Mouse (Mus musculus): ENCODE results near the gene Ddx46.
"Not testable (repeated sequence)": the region's sequence is repeated elsewhere in the genome, so short reads cannot be mapped to it uniquely, and the experiment has no call there.

The Ddx46 gene

DNA sequence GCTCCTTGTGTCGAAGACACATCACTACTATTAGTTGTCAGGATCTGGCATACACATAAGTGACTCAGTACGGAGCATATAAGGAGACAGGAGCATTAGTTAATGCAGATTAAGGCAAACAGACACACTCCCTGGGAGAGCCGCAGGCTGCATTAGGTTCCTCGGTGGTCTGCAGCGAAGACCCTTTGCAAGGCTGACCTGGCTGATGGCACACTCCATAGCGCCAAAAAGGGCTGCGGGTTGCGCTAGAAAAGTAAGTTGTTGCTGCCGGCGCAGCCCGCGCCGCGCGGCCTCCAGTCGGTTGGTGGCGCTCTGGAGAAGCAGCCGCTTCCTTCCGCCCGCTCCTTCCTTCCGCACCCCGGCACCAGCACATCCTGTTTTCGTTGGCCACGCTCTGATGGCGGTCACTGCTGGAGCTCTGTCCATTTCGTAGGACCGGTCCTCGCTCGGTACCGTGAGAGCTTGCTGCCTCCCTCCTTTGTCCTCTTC lies at the start of gene Ddx46:
Gene Ddx46 (plus strand): TSS at position 389 of the 489 bp plus-strand sequence.
- peak; percentile 87 for DNase-seq (ENCODE audit: low spot score)

DNA sequence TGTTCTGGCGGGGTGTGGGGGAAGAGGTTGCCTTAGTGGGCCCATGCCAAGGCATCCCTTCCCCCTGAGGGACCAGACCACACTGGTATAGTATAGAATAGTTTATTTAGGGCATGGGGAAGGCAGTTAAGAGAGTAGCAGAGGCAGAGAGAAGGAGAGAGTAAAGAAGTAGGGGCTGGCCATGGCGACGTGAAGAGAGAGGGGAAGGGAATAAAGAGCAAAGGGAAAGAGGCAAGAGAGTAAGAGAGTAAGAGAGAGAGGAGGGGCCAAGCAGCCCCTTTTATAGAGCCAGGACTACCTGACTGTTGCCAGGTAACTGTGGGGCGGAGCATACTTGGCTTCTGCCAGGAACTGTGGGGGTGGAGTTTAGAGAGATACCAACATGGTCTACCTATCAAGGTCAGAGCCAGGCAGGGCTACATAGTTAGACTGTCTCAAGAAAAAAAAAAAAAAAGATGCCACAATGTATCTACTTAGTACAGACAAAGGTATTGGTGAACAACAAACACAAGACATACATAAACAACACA lies 42.8 kb upstream of the Ddx46 start:
- DNase-seq (ENCODE audit: low spot score): no peak

DNA sequence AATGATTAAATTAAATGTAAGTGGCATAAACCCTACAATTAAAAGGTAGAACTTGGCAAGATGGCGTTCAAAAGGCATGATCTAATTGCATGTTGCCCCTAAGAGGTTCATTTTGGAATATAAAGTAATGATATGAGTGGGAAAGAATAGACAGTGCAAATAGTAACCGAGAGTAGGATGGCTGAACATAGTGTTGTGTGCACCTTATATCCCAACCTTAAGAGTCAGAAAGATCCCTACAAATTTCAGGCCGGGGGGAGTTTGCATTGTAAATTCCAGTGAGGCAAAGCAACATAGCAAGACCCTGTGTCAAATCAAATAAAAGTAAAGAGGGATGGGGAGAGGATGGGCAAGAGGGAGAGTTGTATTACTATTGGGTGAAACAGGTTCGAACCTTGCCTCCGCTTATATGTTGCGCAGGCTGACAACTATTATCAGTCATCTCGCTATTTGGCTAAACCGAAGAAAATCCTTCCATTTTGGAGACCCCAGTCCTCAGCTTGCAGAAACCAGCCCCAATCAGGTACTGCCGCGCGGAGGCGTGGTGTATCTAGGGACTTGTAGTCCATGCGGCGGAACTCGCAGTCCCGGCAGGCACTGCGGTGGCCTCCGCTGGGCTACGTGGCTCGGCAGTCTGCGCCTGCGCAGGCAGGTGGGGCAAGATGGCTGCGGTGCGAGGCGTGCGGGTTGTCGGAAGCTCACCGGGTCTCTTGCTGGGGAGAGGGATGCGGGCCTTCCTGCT lies 42.1 kb upstream of the Ddx46 start:
- DNase-seq (ENCODE audit: low spot score): peak; percentile 97

DNA sequence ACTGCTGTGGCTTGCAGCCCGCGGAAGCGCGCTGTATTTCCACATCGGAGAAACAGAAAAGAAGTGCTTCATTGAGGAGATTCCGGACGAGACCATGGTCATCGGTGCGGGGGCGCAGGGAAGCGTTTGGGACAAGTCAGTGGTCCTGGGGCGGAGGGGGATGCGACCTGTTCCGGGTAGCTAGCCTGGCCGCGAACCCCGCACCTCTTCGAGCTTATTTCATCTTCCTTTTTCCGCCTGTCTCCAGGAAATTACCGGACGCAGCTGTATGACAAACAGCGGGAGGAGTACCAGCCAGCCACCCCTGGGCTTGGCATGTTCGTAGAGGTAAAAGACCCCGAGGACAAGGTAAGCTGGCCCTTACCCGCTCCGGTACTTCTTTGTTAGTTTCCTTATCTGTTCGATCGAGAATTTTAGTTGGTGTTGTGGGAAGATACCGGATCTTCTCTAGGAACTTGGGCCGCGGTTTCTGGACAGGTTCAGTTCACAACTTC lies 41.5 kb upstream of the Ddx46 start:
- no peak for DNase-seq (ENCODE audit: low spot score)

DNA sequence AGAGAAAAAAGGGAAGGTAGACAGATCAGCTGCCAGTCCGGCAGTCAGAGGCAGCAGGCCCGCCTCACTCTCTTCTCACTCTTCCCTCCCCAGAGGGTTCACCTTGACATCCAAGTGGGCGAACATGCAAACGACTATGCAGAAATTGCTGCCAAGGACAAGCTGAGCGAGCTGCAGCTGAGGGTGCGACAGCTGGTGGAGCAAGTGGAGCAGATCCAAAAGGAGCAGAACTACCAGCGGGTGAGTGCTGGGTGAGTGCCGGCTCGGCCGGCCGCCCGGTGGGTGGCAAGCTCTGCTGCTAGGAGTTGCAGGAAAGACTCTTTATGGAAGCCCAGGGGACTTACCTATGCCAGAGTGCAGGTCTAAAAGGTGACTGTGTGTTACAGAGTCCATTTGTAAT lies 39.5 kb upstream of the Ddx46 start:
- no peak for DNase-seq (ENCODE audit: low spot score)

DNA sequence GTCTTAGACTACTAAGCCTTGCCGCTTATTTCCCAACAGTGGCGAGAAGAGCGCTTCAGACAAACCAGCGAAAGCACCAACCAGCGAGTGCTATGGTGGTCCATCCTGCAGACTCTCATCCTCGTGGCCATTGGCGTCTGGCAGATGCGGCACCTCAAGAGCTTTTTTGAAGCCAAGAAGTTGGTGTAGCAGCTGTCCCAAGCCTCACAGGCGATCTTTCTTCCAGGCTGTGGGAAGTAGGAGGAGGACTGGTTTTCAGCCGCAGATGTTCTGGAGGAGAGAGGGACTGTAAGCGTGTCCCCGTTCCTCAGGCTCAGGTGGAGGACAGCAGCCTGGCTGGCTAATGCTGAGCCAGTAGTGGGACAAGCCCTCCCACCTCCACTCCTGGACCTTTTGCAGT lies 38.0 kb upstream of the Ddx46 start:
- DNase-seq (ENCODE audit: low spot score): no peak

DNA sequence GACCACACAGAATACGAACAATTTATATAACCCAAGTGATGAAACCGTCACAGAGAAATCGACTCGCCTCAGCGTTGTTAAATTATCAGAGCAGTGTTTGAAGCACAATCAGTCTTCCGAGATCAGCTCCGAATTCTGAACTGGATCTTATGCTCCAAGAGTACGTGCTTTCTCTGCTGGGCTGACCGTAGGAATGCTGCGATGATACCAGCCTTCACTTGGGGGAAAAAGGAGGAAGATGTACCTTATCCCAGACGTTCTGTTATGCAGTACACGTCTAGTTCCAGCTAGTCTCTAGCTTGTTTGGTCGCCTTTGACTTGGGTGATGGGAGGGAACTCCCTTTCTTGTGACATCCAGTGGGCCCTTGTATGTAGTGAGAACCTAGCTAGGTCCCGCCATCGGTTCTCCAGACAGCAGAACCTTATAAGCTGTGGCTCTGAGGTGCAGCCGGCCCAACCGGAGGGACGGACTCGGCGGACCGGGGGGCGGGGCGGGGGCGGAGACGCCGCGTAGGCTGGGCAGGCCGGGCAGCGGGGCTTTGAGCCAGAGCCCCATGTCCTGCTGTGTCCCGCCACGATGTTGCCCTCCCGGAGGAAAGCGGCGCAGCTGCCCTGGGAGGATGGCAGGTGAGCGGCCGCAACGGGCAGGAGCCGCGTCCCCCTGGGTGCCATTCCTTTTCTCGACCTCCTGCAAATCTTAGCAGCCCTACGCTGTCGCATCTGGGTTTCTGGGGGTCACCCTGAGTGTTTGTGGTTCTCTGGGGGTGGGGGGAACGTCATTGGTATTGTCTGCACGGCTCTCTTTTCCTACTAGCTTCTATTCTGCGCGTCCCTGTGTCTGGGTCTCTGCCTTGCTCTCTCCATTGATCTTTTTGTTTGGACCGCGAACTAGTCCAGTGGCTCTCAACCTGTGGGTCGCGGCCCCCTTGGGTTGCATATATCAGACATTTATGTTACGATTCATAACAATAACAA lies 35.0 kb upstream of the Ddx46 start, which contains the start of gene B4galt7:
Gene B4galt7 (plus strand): TSS at position 331 of the 975 bp plus-strand sequence.
- peak; percentile 83 for DNase-seq (ENCODE audit: low spot score)

DNA sequence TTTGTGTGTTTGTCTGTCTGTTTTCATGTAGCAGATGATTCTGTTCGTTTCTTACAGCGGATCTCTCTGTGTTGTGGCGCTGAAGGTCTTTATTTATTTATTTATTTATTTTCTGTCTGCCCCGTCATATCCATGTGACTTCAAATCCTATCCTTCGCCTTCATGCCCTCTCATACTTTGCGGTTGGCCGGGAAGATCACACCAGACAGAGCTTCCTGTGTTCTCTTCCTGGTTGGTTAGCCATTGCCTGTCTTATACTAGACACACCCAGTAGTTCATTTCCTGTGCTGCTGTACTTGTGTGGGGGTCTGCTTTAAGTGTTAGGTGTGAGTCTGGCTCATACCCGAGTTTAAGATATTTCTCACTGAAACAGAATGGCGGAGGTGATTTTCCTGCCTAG lies 34.2 kb upstream of the Ddx46 start:
- no peak for DNase-seq (ENCODE audit: low spot score)

DNA sequence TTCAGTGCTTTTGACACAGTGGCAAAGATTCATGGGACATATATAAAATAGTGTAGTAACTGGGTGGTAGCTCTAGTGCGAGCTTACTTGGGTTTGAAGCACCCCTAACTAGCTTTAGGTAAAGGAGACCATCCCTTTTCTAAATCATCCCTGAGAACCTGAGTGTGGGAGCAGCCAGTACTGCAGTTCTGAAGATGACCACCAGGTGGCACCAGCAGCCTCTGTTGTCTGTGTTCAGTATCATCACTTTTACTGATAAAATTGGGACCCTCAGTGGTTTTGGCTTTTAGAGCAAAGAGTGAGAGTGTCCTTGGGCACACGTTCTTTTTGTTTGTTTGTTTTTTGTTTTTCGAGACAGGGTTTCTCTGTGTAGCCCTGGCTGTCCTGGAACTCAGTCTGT lies 33.2 kb upstream of the Ddx46 start:
- DNase-seq (ENCODE audit: low spot score): peak; percentile 56

DNA sequence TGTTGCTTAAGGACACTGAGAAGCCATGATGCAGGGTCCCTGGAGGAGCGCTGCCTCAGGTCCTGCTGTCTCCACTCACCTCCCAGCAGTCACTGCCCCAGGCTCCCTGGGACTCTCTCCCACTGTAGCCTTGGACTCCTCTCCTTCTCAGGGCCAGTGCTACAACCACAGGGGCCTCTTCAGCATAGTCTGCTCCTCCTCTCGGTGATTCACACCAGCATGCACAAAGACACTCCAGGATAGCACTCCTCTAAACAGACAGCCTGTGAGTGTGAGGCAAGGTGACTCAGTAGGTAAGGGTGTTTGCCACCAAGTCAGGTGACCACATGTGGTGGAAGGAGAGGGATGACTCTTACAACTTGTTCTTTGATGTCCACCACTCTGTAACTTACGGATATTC lies 30.2 kb upstream of the Ddx46 start:
- no peak for DNase-seq (ENCODE audit: low spot score)

DNA sequence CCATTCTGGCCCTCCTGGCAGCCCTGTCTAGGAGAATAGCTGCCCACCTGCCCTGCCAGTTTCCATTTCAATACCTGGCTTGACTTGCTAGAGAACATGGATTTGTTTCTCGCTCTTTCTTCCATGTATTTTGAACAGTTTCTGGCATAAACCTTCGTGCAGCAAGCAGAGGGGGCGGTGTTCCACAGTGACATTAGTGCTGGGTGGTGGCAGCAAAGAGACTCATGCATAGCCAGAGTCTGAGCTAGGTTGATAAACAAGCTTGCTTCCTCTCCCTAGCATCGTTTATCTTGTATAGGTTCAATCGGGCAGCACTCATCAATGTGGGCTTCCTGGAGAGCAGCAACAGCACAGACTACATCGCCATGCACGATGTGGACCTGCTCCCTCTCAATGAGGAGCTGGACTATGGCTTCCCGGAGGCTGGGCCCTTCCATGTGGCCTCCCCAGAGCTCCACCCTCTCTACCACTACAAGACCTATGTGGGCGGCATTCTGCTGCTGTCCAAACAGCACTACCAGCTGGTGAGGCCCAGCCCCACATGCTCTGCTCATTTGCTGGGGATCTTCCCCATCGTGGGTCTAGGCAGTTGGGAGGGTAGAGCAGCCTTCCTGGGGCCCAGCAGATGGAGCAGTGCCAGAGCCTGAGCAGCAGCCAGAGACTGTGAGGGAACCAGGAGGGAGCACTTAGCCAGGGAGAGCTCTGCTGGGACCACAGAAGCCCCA lies 27.8 kb upstream of the Ddx46 start:
- DNase-seq (ENCODE audit: low spot score): no peak

DNA sequence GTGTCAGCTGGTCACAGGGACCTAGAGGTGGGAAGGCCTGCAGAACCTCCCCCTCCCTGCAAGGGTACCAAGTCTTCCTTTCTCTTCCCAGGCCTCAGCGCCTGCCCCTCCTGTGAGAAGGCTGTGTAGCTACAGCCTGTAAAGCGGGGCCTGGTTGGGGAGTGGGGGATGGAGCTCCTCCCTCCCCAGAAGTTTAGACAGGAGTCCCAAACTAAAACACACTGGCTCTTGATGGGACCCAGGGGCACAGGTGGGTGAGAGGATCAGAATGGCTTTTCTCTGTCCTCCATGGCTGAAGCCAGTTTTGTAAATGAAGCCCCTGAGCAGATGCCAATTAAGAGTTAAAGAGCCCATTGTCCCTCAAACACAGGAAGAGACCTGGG lies 27.2 kb upstream of the Ddx46 start:
- DNase-seq (ENCODE audit: low spot score): no peak

DNA sequence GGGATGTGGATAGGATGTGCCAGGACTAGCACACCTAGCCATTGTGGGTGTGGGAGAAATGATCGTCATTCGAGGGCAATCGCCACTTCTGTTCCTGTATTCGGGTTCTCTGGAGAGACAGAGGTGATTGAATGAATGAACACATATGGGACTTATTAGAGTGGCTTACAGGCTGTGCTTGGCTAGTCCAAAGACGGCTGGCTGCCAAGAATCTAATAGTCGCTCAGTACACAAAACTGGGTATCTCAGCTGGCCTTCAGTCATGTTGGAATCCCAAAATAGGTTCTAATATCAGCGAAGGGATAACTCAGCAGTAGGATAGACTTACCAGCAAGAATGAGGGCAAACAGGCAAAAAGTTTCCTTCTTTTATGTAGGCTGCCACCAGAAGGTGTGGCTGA lies 22.8 kb upstream of the Ddx46 start:
- no peak for DNase-seq (ENCODE audit: low spot score)

DNA sequence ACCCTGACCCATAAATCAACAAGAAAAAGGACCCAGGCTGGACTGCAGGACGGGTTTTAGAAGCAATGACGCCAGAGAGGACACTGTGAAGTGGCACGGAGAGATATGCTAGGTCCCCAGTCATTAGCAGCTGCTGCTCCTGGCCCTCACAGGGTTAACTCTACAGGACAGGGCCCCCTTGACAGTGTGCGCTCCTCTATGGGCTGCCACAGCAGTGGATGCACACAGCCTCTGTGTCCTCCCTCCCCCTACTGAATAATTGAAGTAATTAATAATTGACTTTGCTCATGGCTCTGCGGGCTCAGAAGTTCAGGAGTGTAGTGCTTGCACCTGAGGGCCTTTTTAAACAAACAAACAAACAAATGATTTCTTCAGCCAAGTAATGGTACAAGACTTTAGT lies 21.4 kb upstream of the Ddx46 start:
- no peak for DNase-seq (ENCODE audit: low spot score)

DNA sequence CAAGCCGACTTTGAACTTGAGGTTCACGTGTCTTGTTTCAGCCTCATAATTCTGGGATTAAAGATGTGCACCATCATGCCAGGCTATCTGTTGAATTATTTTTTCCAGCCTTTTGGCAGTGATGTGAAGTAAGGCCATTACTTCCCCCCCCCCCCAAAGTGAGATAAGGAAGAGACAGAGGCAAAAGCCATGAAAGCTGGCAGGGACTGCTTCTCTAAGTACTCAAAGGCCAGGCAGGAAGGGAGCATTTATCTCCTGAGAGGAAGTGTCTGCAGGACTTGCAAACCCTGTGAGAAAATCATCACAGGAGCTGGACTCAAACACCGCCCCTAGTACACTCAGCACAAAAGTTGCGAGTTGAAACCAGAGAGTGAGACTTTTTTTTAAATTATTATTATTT lies 15.5 kb upstream of the Ddx46 start:
- no peak for DNase-seq (ENCODE audit: low spot score)

DNA sequence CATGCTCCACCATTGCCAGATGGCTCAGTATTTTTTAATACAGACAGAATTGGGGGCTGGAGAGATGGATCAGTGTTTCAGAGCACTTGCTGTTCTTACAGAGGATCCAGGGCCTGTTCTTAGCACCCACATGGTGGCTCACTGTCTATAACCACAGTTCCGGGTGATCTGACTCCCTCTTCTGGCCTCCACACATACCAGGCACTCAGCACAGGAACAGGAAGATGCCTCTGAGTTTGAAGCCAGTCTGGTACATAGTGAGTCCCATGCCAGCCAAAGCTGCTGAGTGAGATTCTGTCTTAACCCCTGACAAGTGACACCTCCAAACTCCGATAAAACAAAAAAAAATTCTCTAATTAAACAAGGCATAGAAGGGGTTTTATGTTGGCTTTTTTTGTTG lies 14.6 kb upstream of the Ddx46 start:
- no peak for DNase-seq (ENCODE audit: low spot score)

DNA sequence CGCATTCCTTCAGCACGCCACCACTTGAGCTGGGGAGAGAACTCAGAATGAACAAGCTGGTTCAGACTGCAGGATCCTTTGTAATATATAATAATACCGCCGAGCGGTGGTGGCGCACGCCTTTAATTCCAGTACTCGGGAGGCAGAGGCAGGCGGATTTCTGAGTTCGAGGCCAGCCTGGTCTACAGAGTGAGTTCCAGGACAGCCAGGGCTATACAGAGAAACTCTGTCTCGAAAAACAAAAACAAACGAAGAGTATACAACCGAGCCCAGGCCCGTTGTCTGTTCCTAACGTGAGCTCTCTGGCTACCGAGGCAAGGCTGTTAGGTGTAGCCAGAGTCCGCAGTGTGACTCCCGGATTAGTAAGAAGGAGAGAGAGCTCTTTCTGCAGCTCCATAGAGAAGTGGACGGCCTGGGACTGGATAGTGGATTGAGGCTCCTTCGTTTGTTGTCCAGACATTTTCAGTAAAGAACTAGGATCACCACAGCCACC lies 12.6 kb upstream of the Ddx46 start:
- not testable (repeated sequence) for DNase-seq (ENCODE audit: low spot score)

DNA sequence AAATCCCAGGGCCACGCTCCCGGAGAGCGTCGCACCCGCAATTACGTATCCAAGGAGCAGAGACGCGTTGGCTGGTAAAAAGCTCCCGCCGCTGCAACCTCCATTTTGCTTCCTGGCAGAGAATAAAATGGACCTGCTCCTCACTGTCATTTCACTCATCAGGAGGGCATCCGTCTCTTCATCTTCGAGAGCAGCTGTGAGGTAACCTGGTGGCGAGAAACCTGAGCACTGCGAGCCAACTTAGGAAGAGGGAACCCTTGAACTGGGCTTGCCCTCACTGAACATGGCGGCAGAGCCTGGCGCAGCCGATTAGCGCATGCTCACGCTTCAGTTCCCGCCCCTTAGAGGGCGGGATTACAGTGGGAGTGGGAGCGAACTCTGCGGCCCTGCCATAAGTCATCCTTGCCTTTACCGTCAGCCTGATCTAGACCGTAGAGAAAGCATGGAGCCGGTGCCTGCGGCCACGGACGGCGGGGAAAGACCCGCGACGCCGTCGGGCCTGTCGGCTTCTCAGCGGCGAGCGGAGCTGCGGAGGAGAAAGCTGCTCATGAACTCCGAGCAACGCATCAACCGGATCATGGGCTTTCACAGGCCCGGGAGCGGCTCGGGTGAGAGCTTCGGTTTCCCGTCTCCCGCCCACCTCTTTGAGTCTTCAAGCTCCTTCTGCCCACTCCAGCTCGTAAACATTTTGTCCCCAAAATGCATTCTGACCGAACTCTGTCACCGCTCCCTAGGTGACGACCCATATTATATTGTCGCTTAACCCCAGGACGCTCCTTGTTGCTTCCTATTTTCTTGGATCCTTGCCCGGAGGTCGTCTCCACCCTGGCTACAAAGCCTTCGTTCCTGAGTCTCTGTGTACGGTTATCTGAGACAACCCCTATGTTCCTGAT lies 11.9 kb upstream of the Ddx46 start, which contains the start of gene Caml:
Gene Caml (plus strand): TSS at position 357 of the 893 bp plus-strand sequence.
- peak; percentile 93 for DNase-seq (ENCODE audit: low spot score)

DNA sequence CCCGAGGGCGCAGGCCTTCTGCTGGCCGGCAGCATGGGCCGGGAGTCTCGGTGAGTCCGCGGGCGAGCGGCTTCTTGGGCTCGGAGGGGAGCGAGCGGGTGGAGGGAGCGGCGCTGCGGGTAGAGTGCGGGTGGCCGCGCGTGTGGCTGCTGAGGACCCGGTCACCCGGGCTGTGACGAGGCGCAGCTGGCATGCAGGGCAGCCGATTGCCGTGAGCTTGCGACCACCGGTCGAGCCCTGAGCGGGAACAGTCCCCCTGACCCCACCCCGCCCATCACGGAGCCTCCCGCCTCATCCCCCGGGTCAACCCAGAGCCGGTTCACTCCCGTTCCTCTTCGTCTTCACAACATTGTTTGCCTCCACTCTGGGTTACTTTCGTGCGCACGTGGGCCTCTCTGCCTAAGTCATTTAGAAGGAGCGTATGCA lies 332 bp downstream of the Ddx46 start:
- no peak for DNase-seq (ENCODE audit: low spot score)

DNA sequence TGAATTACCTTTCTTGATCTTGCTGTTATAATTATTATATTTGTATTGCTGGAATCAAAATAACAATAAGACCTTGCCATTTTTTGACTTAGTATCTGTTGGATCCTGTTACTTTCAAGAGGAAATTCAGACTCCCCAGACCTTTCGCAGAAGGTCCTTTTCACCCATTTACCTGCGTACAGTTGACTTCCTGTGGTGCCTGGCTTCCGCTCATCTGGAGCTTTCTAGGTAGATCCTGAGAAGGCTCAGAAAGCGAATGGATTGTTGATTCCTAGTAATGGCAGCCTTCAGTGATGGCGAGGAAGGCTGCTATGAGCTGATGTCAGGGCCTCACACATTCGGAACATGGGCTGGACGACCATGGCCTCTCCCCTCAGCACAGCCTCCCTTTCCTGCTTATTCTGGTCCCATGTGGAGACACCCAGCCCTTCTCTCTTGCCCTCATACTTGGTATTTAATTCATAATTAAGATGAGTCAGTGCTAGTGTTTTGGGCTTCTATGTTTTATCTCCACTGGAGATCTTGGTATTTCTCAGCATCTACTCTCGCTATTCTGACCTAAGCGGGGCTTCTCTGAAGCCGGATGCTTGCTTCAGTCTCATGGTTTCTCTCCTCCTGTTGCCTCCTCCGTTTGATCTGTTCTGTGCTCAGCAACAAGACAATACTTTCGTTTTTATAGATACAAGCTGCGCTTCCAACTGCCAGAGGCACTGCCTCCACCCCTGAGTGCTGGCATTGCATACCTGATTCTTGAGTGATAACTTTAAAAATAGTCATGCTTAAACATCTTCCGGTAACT lies 1.6 kb downstream of the Ddx46 start:
- DNase-seq (ENCODE audit: low spot score): no peak

All from yolk sac, embryonic 10.5 days (tissue).